15 mouse cellular contexts compared by ENCODE assay signal in genomic region chr6:127398073-127398472, GRCm38 (mm10). TPM values are rescaled to one million over a fixed set of nuclear protein-coding genes. Genes with fewer than 3 reads are reported as not detected.
DNase-seq lines count a peak whose midpoint lies in the region; ATAC-seq lines count a peak whose summit lies in the region.
"Had no signal": no experiment of that assay in that cellular context is flagged by ENCODE, and none has a peak within 500 bp of the region (broad histone marks: within the 10 kb centered on the region; RNA-seq: fewer than 3 reads in every experiment).

No protein-coding gene starts in this region.

- H3K4me1 ChIP-seq in intestine, embryonic 16.5 days (ENCODE audit: control insufficient read depth, insufficient read depth, low read length) = no peaks in the 10 kb centered on the region

- H3K4me3 ChIP-seq in intestine, embryonic 16.5 days (ENCODE audit: low read length) = no peak overlapping the region
- H3K4me3 ChIP-seq: erythroblast, embryonic 14.5 days; myocyte had no signal

- WGBS in intestine, embryonic 16.5 days = 36% methylated on average over 2 of the region's 2 CpGs

- no peaks in the 10 kb centered on the region for H3K9me3 ChIP-seq in intestine, embryonic 16.5 days (ENCODE audit: control insufficient read depth, low read length)

- H3K36me3 ChIP-seq in intestine, embryonic 16.5 days (ENCODE audit: control insufficient read depth, insufficient read depth, low read length) = no peaks in the 10 kb centered on the region

- H3K4me2 ChIP-seq in intestine, embryonic 16.5 days (ENCODE audit: low read depth, low read length) = no peak overlapping the region

- H3K27me3 ChIP-seq in intestine, embryonic 16.5 days (replicated peaks; ENCODE audit: control insufficient read depth, insufficient read depth, low read length) = no peaks in the 10 kb centered on the region

- DNase-seq in thymus, postnatal 25 days = peak; percentile 9
- DNase-seq in thymus, postnatal 10 days (ENCODE audit: low spot score in 2 of 2) = no peak
- peak; percentile 27 to 71 for DNase-seq in natural killer cell, adult 2 months (ENCODE audit: low spot score in 2 of 2)
- no peak for DNase-seq in retina, postnatal 1 day
- DNase-seq in ovary, postnatal 36 days (ENCODE audit: low spot score) = no peak
- DNase-seq in Muller cell, postnatal 12 days (ENCODE audit: inconsistent ontology term) = no peak
- DNase-seq in adrenal gland, adult 2 months = no peak
- DNase-seq: adrenal gland, postnatal 25 days; cerebellum, postnatal 14 days; heart, adult 18-20 months; lung, postnatal 10 days; right cerebral cortex, postnatal 14 days had no signal

- no peak overlapping the region for H3K9ac ChIP-seq in intestine, embryonic 16.5 days (ENCODE audit: low read depth, low read length)

- no peak overlapping the region for H3K27ac ChIP-seq in intestine, embryonic 16.5 days (ENCODE audit: low read length)

- peak; percentile 86 for ATAC-seq in intestine, embryonic 16.5 days

RNA-seq across cellular contexts. Expression of gene Parp11, which starts 48.6 kb away (rescaled TPM):
- polyA plus RNA-seq in intestine, embryonic 16.5 days (2015; fragmentation: Nextera tagmentation; extraction: Ambion mirVana) = 17.3 and 17.8 TPM in 2 replicates
- total RNA-seq in adrenal gland, adult 2 months (2021) = 10 to 100 TPM; 18.0 to 22.4 TPM
- polyA plus RNA-seq in adrenal gland, adult 2 months (2012; rRNA removed) = 4.2 and 4.5 TPM in 2 replicates

Comparison
In these comparisons a context has a peak if more than half of its experiments do, and no peak if none do; other contexts are left out.
1. DNase-seq: peak in thymus, postnatal 25 days (single experiment) and natural killer cell, adult 2 months (2 of 2); none in thymus, postnatal 10 days (0 of 2), retina, postnatal 1 day (single experiment), ovary, postnatal 36 days (single experiment), Muller cell, postnatal 12 days (single experiment) and adrenal gland, adult 2 months (single experiment).